Mouse (Mus musculus): ENCODE data around the gene Kctd17. TPM values are rescaled to one million over a fixed set of nuclear protein-coding genes. Genes with fewer than 3 reads are reported as not detected.

The Kctd17 gene
- polyA plus RNA-seq, 1 experiment, result 31.4 TPM

- H3K9me3 ChIP-seq (replicated peaks; ENCODE audit: control insufficient read depth, insufficient read depth, low read length, poor library complexity, severe bottlenecking), result no peaks in the 10 kb centered on the region
- no peaks in the 10 kb centered on the region for H3K4me1 ChIP-seq (ENCODE audit: control insufficient read depth, insufficient read depth, low read length)
- no peaks in the 10 kb centered on the region for H3K36me3 ChIP-seq (ENCODE audit: control insufficient read depth, insufficient read depth, low read length, poor library complexity, severe bottlenecking)
- no peak overlapping the region for H3K27ac ChIP-seq (ENCODE audit: insufficient read depth, low read length)
- no peak overlapping the region for H3K4me3 ChIP-seq (ENCODE audit: low read depth, low read length)
- H3K27me3 ChIP-seq (ENCODE audit: control insufficient read depth, insufficient read depth, low read length, poor library complexity, severe bottlenecking), result no peaks in the 10 kb centered on the region
- no peak for TF ChIP-seq EP300 (IDR thresholded peaks at IDR 0.05; ENCODE audit: insufficient read depth, low read depth, low read length)
- no peak for TF ChIP-seq CTCF (IDR thresholded peaks at IDR 0.05; ENCODE audit: low read depth, low read length)
- no peak for TF ChIP-seq POLR2A (IDR thresholded peaks at IDR 0.05; ENCODE audit: insufficient read depth, low read length)
- no peak overlapping the region for H3K9ac ChIP-seq (ENCODE audit: low read depth, poor library complexity, severe bottlenecking)
Observed at GRCm38 (mm10) chr15:78483311-78483710, 54.9 kb downstream of the Kctd17 start.

GRCm38 (mm10) chr15:78486564-78486963, 58.2 kb downstream of the Kctd17 start:
- Histone ChIP-seq H3K36me3 (ENCODE audit: control insufficient read depth, insufficient read depth, low read length, poor library complexity, severe bottlenecking) (no peaks in the 10 kb centered on the region), H3K4me1 (ENCODE audit: control insufficient read depth, insufficient read depth, low read length) (no peaks in the 10 kb centered on the region), H3K27ac (ENCODE audit: insufficient read depth, low read length) (no peak overlapping the region), H3K9me3 (replicated peaks; ENCODE audit: control insufficient read depth, insufficient read depth, low read length, poor library complexity, severe bottlenecking) (no peaks in the 10 kb centered on the region), H3K27me3 (ENCODE audit: control insufficient read depth, insufficient read depth, low read length, poor library complexity, severe bottlenecking) (no peaks in the 10 kb centered on the region), H3K4me3 (ENCODE audit: low read depth, low read length) (no peak overlapping the region), H3K9ac (ENCODE audit: low read depth, poor library complexity, severe bottlenecking) (no peak overlapping the region)
- no peak for TF ChIP-seq POLR2A (IDR thresholded peaks at IDR 0.05; ENCODE audit: insufficient read depth, low read length)
- TF ChIP-seq CTCF (IDR thresholded peaks at IDR 0.05; ENCODE audit: low read depth, low read length), result no peak
- TF ChIP-seq EP300 (IDR thresholded peaks at IDR 0.05; ENCODE audit: insufficient read depth, low read depth, low read length), result no peak

- TF ChIP-seq POLR2A (IDR thresholded peaks at IDR 0.05; ENCODE audit: insufficient read depth, low read length) (no peak), CTCF (IDR thresholded peaks at IDR 0.05; ENCODE audit: low read depth, low read length) (no peak), EP300 (IDR thresholded peaks at IDR 0.05; ENCODE audit: insufficient read depth, low read depth, low read length) (no peak)
- no peak overlapping the region for H3K4me3 ChIP-seq (ENCODE audit: low read depth, low read length)
- H3K9ac ChIP-seq (ENCODE audit: low read depth, poor library complexity, severe bottlenecking), result no peak overlapping the region
- no peaks in the 10 kb centered on the region for H3K36me3 ChIP-seq (ENCODE audit: control insufficient read depth, insufficient read depth, low read length, poor library complexity, severe bottlenecking)
- H3K27ac ChIP-seq (ENCODE audit: insufficient read depth, low read length), result no peak overlapping the region
- no peaks in the 10 kb centered on the region for H3K9me3 ChIP-seq (replicated peaks; ENCODE audit: control insufficient read depth, insufficient read depth, low read length, poor library complexity, severe bottlenecking)
- no peaks in the 10 kb centered on the region for H3K27me3 ChIP-seq (ENCODE audit: control insufficient read depth, insufficient read depth, low read length, poor library complexity, severe bottlenecking)
- no peaks in the 10 kb centered on the region for H3K4me1 ChIP-seq (ENCODE audit: control insufficient read depth, insufficient read depth, low read length)
Observed at GRCm38 (mm10) chr15:78487066-78487465, 58.7 kb downstream of the Kctd17 start.

Other genes with a start within 250 kb of the Kctd17 start
- not detected in 2 replicates for gene Pvalb, start 222.2 kb upstream of the Kctd17 start, polyA plus RNA-seq (2011; ENCODE audit: insufficient read depth, insufficient read length, low read depth, missing spikeins)
- not detected in 2 replicates for gene Ncf4, start 183.8 kb upstream of the Kctd17 start, polyA plus RNA-seq (2011; ENCODE audit: insufficient read depth, insufficient read length, low read depth, missing spikeins)
- not detected in 2 replicates for gene Csf2rb2, start 122.8 kb upstream of the Kctd17 start, polyA plus RNA-seq (2011; ENCODE audit: insufficient read depth, insufficient read length, low read depth, missing spikeins)
- gene Csf2rb, start 102.8 kb upstream of the Kctd17 start, polyA plus RNA-seq (2011; ENCODE audit: insufficient read depth, insufficient read length, low read depth, missing spikeins), result 0.58 and 1.1 TPM in 2 replicates
- gene Tex33, start 32.7 kb upstream of the Kctd17 start, polyA plus RNA-seq (2011; ENCODE audit: insufficient read depth, insufficient read length, low read depth, missing spikeins), result not detected in 2 replicates
- 9.8 and 10.5 TPM in 2 replicates for gene Tst, start 22.7 kb upstream of the Kctd17 start, polyA plus RNA-seq (2011; ENCODE audit: insufficient read depth, insufficient read length, low read depth, missing spikeins)
- gene Mpst, start 22.1 kb upstream of the Kctd17 start, polyA plus RNA-seq (2011; ENCODE audit: insufficient read depth, insufficient read length, low read depth, missing spikeins), result 15.4 and 18.4 TPM in 2 replicates
- 0.70 TPM in 1 of 2 replicates, not detected in the other for gene Tmprss6, start 40.1 kb downstream of the Kctd17 start, polyA plus RNA-seq (2011; ENCODE audit: insufficient read depth, insufficient read length, low read depth, missing spikeins)
- gene Il2rb, start 66.7 kb downstream of the Kctd17 start, polyA plus RNA-seq (2011; ENCODE audit: insufficient read depth, insufficient read length, low read depth, missing spikeins), result 0.37 and 0.42 TPM in 2 replicates
- gene C1qtnf6, start 102.9 kb downstream of the Kctd17 start, polyA plus RNA-seq (2011; ENCODE audit: insufficient read depth, insufficient read length, low read depth, missing spikeins), result 5.1 and 7.4 TPM in 2 replicates
- gene Sstr3, start 116.1 kb downstream of the Kctd17 start, polyA plus RNA-seq (2011; ENCODE audit: insufficient read depth, insufficient read length, low read depth, missing spikeins), result not detected in 2 replicates
- not detected in 2 replicates for gene Rac2, start 144.2 kb downstream of the Kctd17 start, polyA plus RNA-seq (2011; ENCODE audit: insufficient read depth, insufficient read length, low read depth, missing spikeins)
- gene Cyth4, start 168.5 kb downstream of the Kctd17 start, polyA plus RNA-seq (2011; ENCODE audit: insufficient read depth, insufficient read length, low read depth, missing spikeins), result 0.40 and 0.41 TPM in 2 replicates

Data from ES-Bruce4 (cell line).